Mouse (Mus musculus): Measurements from ENCODE around the gene 2700097O09Rik. TPM values are rescaled to one million over a fixed set of nuclear protein-coding genes. Genes with fewer than 3 reads are reported as not detected.

The 2700097O09Rik gene
- total and polyA plus RNA-seq, 3 experiments: 14.6 to 18.3 TPM; not detected in 1

- Histone ChIP-seq H3K27ac (ENCODE audit: control insufficient read depth, low read depth, low read length) (no peak overlapping the region), H3K27me3 (ENCODE audit: control insufficient read depth in 1 of 2, insufficient read depth in 2 of 2, low read length in 2 of 2) (no peaks in the 10 kb centered on the region), H3K36me3 (ENCODE audit: control insufficient read depth in 1 of 2, insufficient read depth in 2 of 2, low read length in 2 of 2) (peaks cover 0 to 16% of the 10 kb centered on the region in 2 experiments; a peak in 3 of 4 replicates), H3K9ac (ENCODE audit: control insufficient read depth, low read depth, low read length, poor library complexity, severe bottlenecking) (no peak overlapping the region), H3K4me3 (ENCODE audit: control insufficient read depth in 1 of 2, insufficient read depth in 1 of 2, low read depth in 2 of 2, low read length in 2 of 2) (no peak overlapping the region), H3K9me3 (replicated peaks; ENCODE audit: insufficient read depth, low read length) (no peaks in the 10 kb centered on the region), H3K4me1 (ENCODE audit: control insufficient read depth in 1 of 2, insufficient read depth in 2 of 2, low read length in 2 of 2) (peaks cover 5 to 12% of the 10 kb centered on the region in 2 experiments), H3K79me2 (ENCODE audit: control insufficient read depth, insufficient read depth, low read length, poor library complexity) (peaks cover 23% of the 10 kb centered on the region)
- no peak for DNase-seq (ENCODE audit: low read depth, low spot score)
- TF ChIP-seq E2F4 (IDR thresholded peaks at IDR 0.05; ENCODE audit: borderline replicate concordance, low read depth, low read length): no peak
- no peak for TF ChIP-seq MAX (IDR thresholded peaks at IDR 0.05; ENCODE audit: low read length)
- no peak for TF ChIP-seq UBTF (IDR thresholded peaks at IDR 0.05; ENCODE audit: borderline replicate concordance, insufficient read depth, low read depth, low read length)
- no peak for TF ChIP-seq KAT2A (conservative IDR thresholded peaks at IDR 0.05; ENCODE audit: low read depth, low read length)
- TF ChIP-seq TBP (IDR thresholded peaks at IDR 0.05; ENCODE audit: low read depth, low read length): no peak
- no peak for TF ChIP-seq ELF1 (IDR thresholded peaks at IDR 0.05; ENCODE audit: low read depth, low read length)
These were observed 7.4 kb downstream of the 2700097O09Rik start for GRCm38 (mm10) chr12:55072495-55072894.

- peaks cover 27 to 29% of the 10 kb centered on the region in 2 experiments for H3K4me1 ChIP-seq (ENCODE audit: control insufficient read depth in 1 of 2, insufficient read depth in 2 of 2, low read length in 2 of 2)
- H3K9me3 ChIP-seq (replicated peaks; ENCODE audit: insufficient read depth, low read length): no peaks in the 10 kb centered on the region
- H3K27ac ChIP-seq (ENCODE audit: control insufficient read depth, low read depth, low read length): no peak overlapping the region
- H3K9ac ChIP-seq (ENCODE audit: control insufficient read depth, low read depth, low read length, poor library complexity, severe bottlenecking): no peak overlapping the region
- peaks cover 0 to 38% of the 10 kb centered on the region in 2 experiments; a peak in 3 of 4 replicates for H3K36me3 ChIP-seq (ENCODE audit: control insufficient read depth in 1 of 2, insufficient read depth in 2 of 2, low read length in 2 of 2)
- TF ChIP-seq HCFC1 (IDR thresholded peaks at IDR 0.05; ENCODE audit: low read depth, low read length) (no peak), ELF1 (IDR thresholded peaks at IDR 0.05; ENCODE audit: low read depth, low read length) (no peak), CHD2 (IDR thresholded peaks at IDR 0.05; ENCODE audit: low read length) (no peak), EP300 (IDR thresholded peaks at IDR 0.05; ENCODE audit: low read depth in 1 of 2, low read length in 2 of 2) (no peak), ZC3H11A (IDR thresholded peaks at IDR 0.05; ENCODE audit: low read depth, low read length) (no peak), MEF2A (IDR thresholded peaks at IDR 0.05; ENCODE audit: extremely low read depth, insufficient replicate concordance, low read depth, low read length, poor library complexity, severe bottlenecking) (no peak), TAL1 (IDR thresholded peaks at IDR 0.05; ENCODE audit: low read length) (no peak), RAD21 (IDR thresholded peaks at IDR 0.05; ENCODE audit: low read depth, low read length) (no peak), GATA1 (IDR thresholded peaks at IDR 0.05; ENCODE audit: low read depth, low read length) (no peak), POLR2AphosphoS5 (IDR thresholded peaks at IDR 0.05; ENCODE audit: borderline replicate concordance, low read depth, low read length) (no peak), RCOR1 (IDR thresholded peaks at IDR 0.05; ENCODE audit: low read depth, low read length) (no peak), MYC (IDR thresholded peaks at IDR 0.05; ENCODE audit: low read depth, low read length) (no peak)
- no peak for DNase-seq (ENCODE audit: low read depth, low spot score)
- H3K4me3 ChIP-seq (ENCODE audit: control insufficient read depth in 1 of 2, insufficient read depth in 1 of 2, low read depth in 2 of 2, low read length in 2 of 2): no peak overlapping the region
- 0 out of 2 replicates have a peak, but pooled peaks cover 1% of the 10 kb centered on the region for H3K79me2 ChIP-seq (ENCODE audit: control insufficient read depth, insufficient read depth, low read length, poor library complexity)
- H3K27me3 ChIP-seq (ENCODE audit: control insufficient read depth in 1 of 2, insufficient read depth in 2 of 2, low read length in 2 of 2): no peaks in the 10 kb centered on the region
These were observed 17.8 kb downstream of the 2700097O09Rik start for GRCm38 (mm10) chr12:55062141-55062540.

Measured in MEL (cell line).